Mouse (Mus musculus): Measurements from ENCODE around the gene Phb2. TPM values are rescaled to one million over a fixed set of nuclear protein-coding genes. Genes with fewer than 3 reads are reported as not detected.

The Phb2 gene
- total and polyA plus RNA-seq, 3 experiments = 309 to 815 (median 706) TPM

DNA sequence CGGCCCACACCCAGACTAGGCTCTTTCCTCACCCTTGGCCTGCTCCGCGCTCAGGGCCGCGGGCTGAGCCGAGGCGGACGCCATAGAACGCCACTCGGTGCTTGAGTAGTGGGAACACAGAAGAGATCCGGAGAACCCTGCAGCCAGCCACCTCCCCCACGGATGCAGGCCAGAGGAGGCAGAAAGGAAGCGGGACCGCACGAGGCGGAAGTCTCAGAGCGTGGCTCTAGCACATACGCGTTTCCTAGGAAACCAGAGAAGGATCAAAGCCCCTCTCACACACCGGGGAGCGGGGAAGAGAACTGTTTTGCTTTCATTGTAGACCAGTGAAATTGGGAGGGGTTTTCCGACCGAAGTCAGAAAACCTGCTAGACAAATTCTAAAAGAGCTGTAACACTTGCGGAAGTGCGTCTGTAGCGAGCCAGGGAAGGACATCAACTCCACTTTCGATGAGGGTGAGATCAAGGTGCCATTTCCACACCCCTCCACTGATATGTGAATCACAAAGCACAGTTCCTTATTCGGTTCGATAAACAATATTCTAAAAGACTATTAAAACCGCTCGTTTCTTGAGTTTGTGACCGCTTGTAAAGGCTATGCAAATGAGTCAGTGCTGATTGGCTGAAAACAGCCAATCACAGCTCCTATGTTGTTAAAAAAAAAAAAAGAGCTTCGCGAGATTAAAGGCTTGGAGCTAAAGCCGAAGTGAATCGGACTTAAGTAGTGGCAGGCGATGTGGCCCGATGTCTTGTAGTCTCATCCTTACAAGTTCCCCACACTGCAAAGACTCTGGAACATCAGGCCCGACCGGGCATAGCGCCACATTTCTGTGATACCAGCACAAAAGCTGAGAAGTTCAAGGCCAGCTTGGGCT is 29.0 kb downstream of the Phb2 start, which contains the start of gene Grcc10:
Gene Grcc10 (minus strand): TSS at position 487 of the 874 bp plus-strand sequence.
- peak; percentile 99 for DNase-seq (ENCODE audit: low read depth, low spot score)
- peaks cover 0 to 12% of the 10 kb centered on the region in 2 experiments; a peak in 2 of 4 replicates for H3K36me3 ChIP-seq (ENCODE audit: control insufficient read depth in 1 of 2, insufficient read depth in 2 of 2, low read length in 2 of 2)
- H3K27me3 ChIP-seq (ENCODE audit: control insufficient read depth in 1 of 2, insufficient read depth in 2 of 2, low read length in 2 of 2) = no peaks in the 10 kb centered on the region
- peak within 1 kb of the TSS; percentile 96 for H3K27ac ChIP-seq (ENCODE audit: control insufficient read depth, low read depth, low read length)
- no peaks in the 10 kb centered on the region for H3K9me3 ChIP-seq (replicated peaks; ENCODE audit: insufficient read depth, low read length)
- H3K9ac ChIP-seq (ENCODE audit: control insufficient read depth, low read depth, low read length, poor library complexity, severe bottlenecking) = peak within 1 kb of the TSS; percentile 72
- peak within 1 kb of the TSS; percentile 28 to 68 for H3K4me3 ChIP-seq (ENCODE audit: control insufficient read depth in 1 of 2, insufficient read depth in 1 of 2, low read depth in 2 of 2, low read length in 2 of 2)
- H3K4me1 ChIP-seq (ENCODE audit: control insufficient read depth in 1 of 2, insufficient read depth in 2 of 2, low read length in 2 of 2) = peaks cover 2 to 13% of the 10 kb centered on the region in 2 experiments; a peak in 3 of 4 replicates
- peaks cover 1% of the 10 kb centered on the region; the same call in 1 of the 2 replicates for H3K79me2 ChIP-seq (ENCODE audit: control insufficient read depth, insufficient read depth, low read length, poor library complexity)
- TF ChIP-seq TBP (IDR thresholded peaks at IDR 0.05; ENCODE audit: low read depth, low read length) = peak; percentile 100
- peak; percentile 54; the same call in 1 of the 2 replicates for TF ChIP-seq RCOR1 (IDR thresholded peaks at IDR 0.05; ENCODE audit: low read depth, low read length)
- peak; percentile 97; the same call in 1 of the 2 replicates for TF ChIP-seq UBTF (IDR thresholded peaks at IDR 0.05; ENCODE audit: borderline replicate concordance, insufficient read depth, low read depth, low read length)
- peak; percentile 81 for TF ChIP-seq ELF1 (IDR thresholded peaks at IDR 0.05; ENCODE audit: low read depth, low read length)
- peak; percentile 100; the same call in 1 of the 2 replicates for TF ChIP-seq POLR2AphosphoS5 (IDR thresholded peaks at IDR 0.05; ENCODE audit: borderline replicate concordance, low read depth, low read length)
- no peak for TF ChIP-seq CHD1 (IDR thresholded peaks at IDR 0.05; ENCODE audit: low read depth, low read length)
- peak in 1 of 2 experiments; percentile 59; a peak in 2 of 4 replicates for TF ChIP-seq EP300 (IDR thresholded peaks at IDR 0.05; ENCODE audit: low read depth in 1 of 2, low read length in 2 of 2)
- TF ChIP-seq MEF2A (IDR thresholded peaks at IDR 0.05; ENCODE audit: extremely low read depth, insufficient replicate concordance, low read depth, low read length, poor library complexity, severe bottlenecking) = peak; percentile 70; the same call in 1 of the 2 replicates
- no peak for TF ChIP-seq BHLHE40 (IDR thresholded peaks at IDR 0.05; ENCODE audit: borderline replicate concordance, low read depth, low read length)
- no peak; the same call in none of the 2 replicates for TF ChIP-seq MXI1 (IDR thresholded peaks at IDR 0.05; ENCODE audit: low read depth, low read length)
- peak; percentile 87; the same call in 1 of the 2 replicates for TF ChIP-seq MAZ (IDR thresholded peaks at IDR 0.05; ENCODE audit: low read depth, low read length)
- peak; percentile 84 for TF ChIP-seq HCFC1 (IDR thresholded peaks at IDR 0.05; ENCODE audit: low read depth, low read length)
- TF ChIP-seq KAT2A (conservative IDR thresholded peaks at IDR 0.05; ENCODE audit: low read depth, low read length) = peak; percentile 50; the same call in 1 of the 2 replicates
- TF ChIP-seq MAX (IDR thresholded peaks at IDR 0.05; ENCODE audit: low read length) = 0 out of 2 replicates have a peak, but pooled peaks have one; percentile 36
- peak; percentile 38 for TF ChIP-seq TCF12 (IDR thresholded peaks at IDR 0.05; ENCODE audit: low read depth, low read length)
- no peak for TF ChIP-seq E2F4 (IDR thresholded peaks at IDR 0.05; ENCODE audit: borderline replicate concordance, low read depth, low read length)
- 0 out of 2 replicates have a peak, but pooled peaks have one; percentile 32 for TF ChIP-seq GATA1 (IDR thresholded peaks at IDR 0.05; ENCODE audit: low read depth, low read length)
- TF ChIP-seq RAD21 (IDR thresholded peaks at IDR 0.05; ENCODE audit: low read depth, low read length) = no peak
- peak; percentile 67; the same call in 1 of the 2 replicates for TF ChIP-seq MYC (IDR thresholded peaks at IDR 0.05; ENCODE audit: low read depth, low read length)
- peak; percentile 100 for TF ChIP-seq POLR2AphosphoS2 (IDR thresholded peaks at IDR 0.05; ENCODE audit: low read length)
- no peak for TF ChIP-seq CTCF (IDR thresholded peaks at IDR 0.05 in 2 of 3, conservative IDR thresholded peaks at IDR 0.05 in 1 of 3; ENCODE audit: control insufficient read depth in 1 of 3, insufficient read depth in 1 of 3, low read depth in 2 of 3, low read length in 3 of 3, poor library complexity in 1 of 3, severe bottlenecking in 1 of 3)
- TF ChIP-seq ZMIZ1 (IDR thresholded peaks at IDR 0.05; ENCODE audit: low read depth, low read length) = peak; percentile 100
- peak; percentile 88 for TF ChIP-seq JUND (IDR thresholded peaks at IDR 0.05; ENCODE audit: low read depth, low read length)
- TF ChIP-seq ZNF384 (IDR thresholded peaks at IDR 0.05; ENCODE audit: low read depth, low read length) = peak; percentile 99
- peak; percentile 91 for TF ChIP-seq SIN3A (IDR thresholded peaks at IDR 0.05; ENCODE audit: low read length)
- peak; percentile 67; the same call in 1 of the 2 replicates for TF ChIP-seq ZKSCAN1 (IDR thresholded peaks at IDR 0.05; ENCODE audit: low read depth, low read length)
- TF ChIP-seq POLR2A (IDR thresholded peaks at IDR 0.05; ENCODE audit: control insufficient read depth in 1 of 2, insufficient read depth in 1 of 2, low read depth in 1 of 2, low read length in 2 of 2, poor library complexity in 1 of 2) = peak; percentile 100
- TF ChIP-seq ETS1 (IDR thresholded peaks at IDR 0.05; ENCODE audit: low read depth, low read length) = peak; percentile 98
- peak; percentile 28 for TF ChIP-seq SMC3 (IDR thresholded peaks at IDR 0.05; ENCODE audit: low read depth, low read length)
- TF ChIP-seq NELFE (IDR thresholded peaks at IDR 0.05; ENCODE audit: low read depth, low read length) = peak; percentile 92
- TF ChIP-seq CHD2 (IDR thresholded peaks at IDR 0.05; ENCODE audit: low read length) = peak; percentile 93
